Mouse (Mus musculus): Measurements from ENCODE around the gene Skp2. TPM values are rescaled to one million over a fixed set of nuclear protein-coding genes. Genes with fewer than 3 reads are reported as not detected.

The Skp2 gene
- 0.96 and 1.5 TPM in 2 replicates for polyA plus RNA-seq (2012; rRNA removed; ENCODE audit: low replicate concordance)

DNA sequence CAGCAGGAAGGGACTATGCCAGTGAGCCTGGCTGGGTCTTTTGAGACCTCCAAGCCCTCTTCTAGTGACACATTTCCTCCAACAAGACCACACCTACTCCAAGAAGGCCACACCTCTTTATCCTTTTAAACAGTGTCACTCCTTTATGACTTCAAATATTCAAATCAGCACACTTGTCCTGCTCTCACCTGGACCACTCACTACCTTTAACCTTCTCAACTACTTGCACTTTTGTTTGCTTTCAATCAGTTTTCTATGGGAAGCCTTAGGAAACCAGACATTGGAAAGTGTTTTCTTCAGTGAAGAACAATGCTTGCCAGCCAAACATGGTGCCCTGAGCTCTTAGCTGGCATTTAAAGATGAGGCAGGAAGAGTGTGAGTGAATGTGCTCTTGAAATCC lies at the start of gene Skp2:
Gene Skp2 (minus strand): TSS at position 101 of the 400 bp plus-strand sequence.

DNA sequence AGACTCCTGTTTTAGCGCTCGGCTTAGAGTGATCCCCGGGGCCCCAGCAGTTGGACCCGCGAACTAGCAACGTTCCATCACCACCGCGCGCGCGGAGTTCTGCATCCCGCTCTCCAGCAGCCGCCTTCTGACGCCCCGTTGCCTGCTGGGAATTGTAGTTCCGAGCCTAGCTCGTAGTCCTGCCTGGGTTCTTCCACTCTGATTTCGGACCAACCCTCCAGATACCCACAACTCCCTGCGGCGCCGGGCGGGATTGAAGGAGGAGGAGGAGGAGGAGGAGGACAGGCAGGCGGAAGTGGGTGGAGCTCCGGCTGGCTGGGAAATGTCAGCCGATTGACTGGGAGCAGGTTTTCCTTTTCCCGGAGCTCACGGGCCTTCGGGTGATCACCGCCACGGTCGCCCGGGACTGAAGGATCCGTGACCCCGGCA lies 15.0 kb downstream of the Skp2 start, which contains the start of gene Lmbrd2:
Gene Lmbrd2 (plus strand): TSS at position 299 of the 429 bp plus-strand sequence.

DNA sequence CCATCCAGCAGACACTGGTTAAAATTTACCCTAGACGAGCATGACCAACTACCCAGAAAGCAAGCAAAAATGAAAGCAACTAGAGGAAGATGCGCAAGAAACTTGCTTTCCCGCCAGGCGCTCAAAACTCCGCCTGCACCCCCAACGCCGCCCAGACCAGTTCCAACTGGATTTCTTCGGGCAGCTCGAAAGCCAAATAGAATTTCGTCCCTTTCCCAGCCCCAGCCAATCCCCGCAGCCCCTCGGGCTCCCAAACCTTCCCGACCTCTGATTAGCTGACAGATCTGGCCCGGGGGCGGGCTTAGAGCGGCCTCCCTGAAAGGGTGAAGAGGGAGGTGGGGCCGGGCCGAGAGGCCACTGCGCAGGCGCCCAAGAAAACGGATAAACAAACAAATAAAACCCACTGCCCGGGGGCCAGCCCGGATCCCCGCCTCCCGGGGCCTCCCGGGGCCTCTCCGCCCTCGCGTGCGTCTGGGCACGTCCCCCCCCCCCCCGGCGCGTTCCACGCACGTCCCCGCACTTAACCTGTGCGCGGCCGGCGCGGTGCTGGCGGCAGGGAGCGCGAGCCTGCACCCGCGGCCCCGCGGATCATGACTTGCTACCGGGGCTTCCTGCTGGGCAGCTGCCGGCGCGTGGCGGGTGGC lies 84.2 kb downstream of the Skp2 start, which contains the start of gene Nadk2:
Gene Nadk2 (plus strand): TSS at position 349 of the 644 bp plus-strand sequence.

Other genes starting within 250 kb of the Skp2 start
- 0.15 TPM in 1 of 2 replicates, not detected in the other for gene Ranbp3l, start 187.5 kb downstream of the Skp2 start, polyA plus RNA-seq (2012; rRNA removed; ENCODE audit: low replicate concordance)
- 18.2 and 27.7 TPM in 2 replicates for gene Nadk2, start 84.2 kb downstream of the Skp2 start, polyA plus RNA-seq (2012; rRNA removed; ENCODE audit: low replicate concordance)
- gene Lmbrd2, start 14.9 kb downstream of the Skp2 start, polyA plus RNA-seq (2012; rRNA removed; ENCODE audit: low replicate concordance): 1.9 and 3.9 TPM in 2 replicates
- not detected in 2 replicates for gene Ugt3a1, start 121.5 kb upstream of the Skp2 start, polyA plus RNA-seq (2012; rRNA removed; ENCODE audit: low replicate concordance)
- gene Ugt3a2, start 180.1 kb upstream of the Skp2 start, polyA plus RNA-seq (2012; rRNA removed; ENCODE audit: low replicate concordance): 0.04 TPM in 1 of 2 replicates, not detected in the other

All from duodenum, adult 2 months (tissue).